Mouse (Mus musculus): ENCODE measurements at regions not wholly inside any gene's neighbourhood (a gene's known extent, or its start where the extent isn't known, plus 50 kb on each side); places are given as distances from the start of the nearest gene placed in this dataset.

- intact Hi-C loops (cut with DNase I), result no loop called here
- no peak for DNase-seq (ENCODE audit: low spot score in 2 of 2)
These were observed 178.8 kb upstream of the Tle1 start for GRCm38 (mm10) chr4:72379515-72379914.

- intact Hi-C loops (cut with DNase I), result no loop called here
- no peak for DNase-seq (ENCODE audit: low spot score in 2 of 2)
These were observed 178.3 kb upstream of the Tle1 start for GRCm38 (mm10) chr4:72379011-72379410.

GRCm38 (mm10) chr4:72377520-72377919, 176.8 kb upstream of the Tle1 start:
- intact Hi-C loops (cut with DNase I), result no loop called here
- DNase-seq (ENCODE audit: low spot score in 2 of 2), result no peak

- DNase-seq (ENCODE audit: low spot score in 2 of 2), result peak; percentile 11 to 31
- intact Hi-C loops (cut with DNase I), result no loop called here
These were observed 151.3 kb upstream of the Tle1 start for GRCm38 (mm10) chr4:72351985-72352384.

GRCm38 (mm10) chr4:72331882-72332281, 131.2 kb upstream of the Tle1 start:
- intact Hi-C loops (cut with DNase I), result no loop called here
- no peak for DNase-seq (ENCODE audit: low spot score in 2 of 2)

GRCm38 (mm10) chr4:72329026-72329390, 128.3 kb upstream of the Tle1 start:
- intact Hi-C loops (cut with DNase I), result no loop called here
- DNase-seq (ENCODE audit: low spot score in 2 of 2), result no peak

- no peak for DNase-seq (ENCODE audit: low spot score in 2 of 2)
- intact Hi-C loops (cut with DNase I), result no loop called here
These were observed 127.7 kb upstream of the Tle1 start for GRCm38 (mm10) chr4:72328282-72329025.

GRCm38 (mm10) chr4:72324913-72325312, 124.2 kb upstream of the Tle1 start:
- intact Hi-C loops (cut with DNase I), result no loop called here
- DNase-seq (ENCODE audit: low spot score in 2 of 2), result no peak

GRCm38 (mm10) chr4:72285112-72285675, 84.5 kb upstream of the Tle1 start:
- intact Hi-C loops (cut with DNase I), result no loop called here
- no peak for DNase-seq (ENCODE audit: low spot score in 2 of 2)

GRCm38 (mm10) chr4:72250531-72250930, 49.8 kb upstream of the Tle1 start:
- intact Hi-C loops (cut with DNase I), result no loop called here
- DNase-seq (ENCODE audit: low spot score in 2 of 2), result peak; percentile 17 to 70
